Mouse (Mus musculus): ENCODE data around the gene Ints1. TPM values are rescaled to one million over a fixed set of nuclear protein-coding genes. Genes with fewer than 3 reads are reported as not detected.

Ints1 gene
- polyA plus RNA-seq, 1 experiment = 46.4 TPM

- Histone ChIP-seq H3K36me3 (ENCODE audit: control insufficient read depth, insufficient read depth) (no peaks in the 10 kb centered on the region), H3K27me3 (ENCODE audit: control insufficient read depth, insufficient read depth, insufficient read length) (no peaks in the 10 kb centered on the region), H3K79me2 (ENCODE audit: control insufficient read depth, insufficient read depth) (no peaks in the 10 kb centered on the region), H3K4me3 (no peak overlapping the region), H3K4me2 (ENCODE audit: low read depth) (no peak overlapping the region), H3ac (ENCODE audit: control insufficient read depth, insufficient read length) (no peak overlapping the region)
- TF ChIP-seq POLR2A (IDR thresholded peaks at IDR 0.05; ENCODE audit: insufficient read length, low read depth) (no peak), MYOG (IDR thresholded peaks at IDR 0.05; ENCODE audit: control insufficient read depth in 1 of 3, insufficient read depth in 1 of 3, insufficient read length in 2 of 3, low read depth in 2 of 3) (no peak), TCF12 (IDR thresholded peaks at IDR 0.05; ENCODE audit: insufficient read depth, poor library complexity, severe bottlenecking) (no peak), REST (IDR thresholded peaks at IDR 0.05; ENCODE audit: insufficient read depth, insufficient read length) (no peak), SRF (IDR thresholded peaks at IDR 0.05; ENCODE audit: control insufficient read depth, insufficient read length, low read depth) (no peak), POLR2AphosphoS2 (IDR thresholded peaks at IDR 0.05; ENCODE audit: insufficient read length, low read depth) (no peak), CEBPB (IDR thresholded peaks at IDR 0.05; ENCODE audit: insufficient read depth, poor library complexity, severe bottlenecking) (no peak), MYOD1 (IDR thresholded peaks at IDR 0.05; ENCODE audit: control insufficient read depth in 1 of 3, insufficient read length in 2 of 3, low read depth in 2 of 3) (no peak), TCF3 (IDR thresholded peaks at IDR 0.05; ENCODE audit: insufficient read length, low read depth) (no peak), USF1 (IDR thresholded peaks at IDR 0.05; ENCODE audit: low read depth) (no peak), MAX (IDR thresholded peaks at IDR 0.05; ENCODE audit: low read depth) (no peak), E2F4 (IDR thresholded peaks at IDR 0.05; ENCODE audit: insufficient read depth) (no peak)
These were observed 11.2 kb downstream of the Ints1 start for GRCm38 (mm10) chr5:139764296-139764695.

GRCm38 (mm10) chr5:139758096-139758495 lies 17.4 kb downstream of the Ints1 start:
- H3K4me2 ChIP-seq (ENCODE audit: low read depth) = no peak overlapping the region
- no peaks in the 10 kb centered on the region for H3K27me3 ChIP-seq (ENCODE audit: control insufficient read depth, insufficient read depth, insufficient read length)
- H3K36me3 ChIP-seq (ENCODE audit: control insufficient read depth, insufficient read depth) = no peaks in the 10 kb centered on the region
- H3K4me3 ChIP-seq = no peak overlapping the region
- TF ChIP-seq USF1 (IDR thresholded peaks at IDR 0.05; ENCODE audit: low read depth) (no peak), TCF12 (IDR thresholded peaks at IDR 0.05; ENCODE audit: insufficient read depth, poor library complexity, severe bottlenecking) (no peak), POLR2AphosphoS2 (IDR thresholded peaks at IDR 0.05; ENCODE audit: insufficient read length, low read depth) (no peak), CEBPB (IDR thresholded peaks at IDR 0.05; ENCODE audit: insufficient read depth, poor library complexity, severe bottlenecking) (no peak), SRF (IDR thresholded peaks at IDR 0.05; ENCODE audit: control insufficient read depth, insufficient read length, low read depth) (no peak), MYOG (IDR thresholded peaks at IDR 0.05; ENCODE audit: control insufficient read depth in 1 of 3, insufficient read depth in 1 of 3, insufficient read length in 2 of 3, low read depth in 2 of 3) (no peak), POLR2A (IDR thresholded peaks at IDR 0.05; ENCODE audit: insufficient read length, low read depth) (no peak), REST (IDR thresholded peaks at IDR 0.05; ENCODE audit: insufficient read depth, insufficient read length) (no peak), TCF3 (IDR thresholded peaks at IDR 0.05; ENCODE audit: insufficient read length, low read depth) (no peak), E2F4 (IDR thresholded peaks at IDR 0.05; ENCODE audit: insufficient read depth) (no peak), MYOD1 (IDR thresholded peaks at IDR 0.05; ENCODE audit: control insufficient read depth in 1 of 3, insufficient read length in 2 of 3, low read depth in 2 of 3) (no peak), MAX (IDR thresholded peaks at IDR 0.05; ENCODE audit: low read depth) (no peak)
- H3ac ChIP-seq (ENCODE audit: control insufficient read depth, insufficient read length) = no peak overlapping the region
- H3K79me2 ChIP-seq (ENCODE audit: control insufficient read depth, insufficient read depth) = no peaks in the 10 kb centered on the region

- Histone ChIP-seq H3K79me2 (ENCODE audit: control insufficient read depth, insufficient read depth) (no peaks in the 10 kb centered on the region), H3K4me2 (ENCODE audit: low read depth) (no peak overlapping the region), H3K27me3 (ENCODE audit: control insufficient read depth, insufficient read depth, insufficient read length) (no peaks in the 10 kb centered on the region), H3K36me3 (ENCODE audit: control insufficient read depth, insufficient read depth) (no peaks in the 10 kb centered on the region), H3K4me3 (no peak overlapping the region), H3ac (ENCODE audit: control insufficient read depth, insufficient read length) (no peak overlapping the region)
- TF ChIP-seq MYOD1 (IDR thresholded peaks at IDR 0.05; ENCODE audit: control insufficient read depth in 1 of 3, insufficient read length in 2 of 3, low read depth in 2 of 3) (no peak), USF1 (IDR thresholded peaks at IDR 0.05; ENCODE audit: low read depth) (no peak), TCF12 (IDR thresholded peaks at IDR 0.05; ENCODE audit: insufficient read depth, poor library complexity, severe bottlenecking) (no peak), TCF3 (IDR thresholded peaks at IDR 0.05; ENCODE audit: insufficient read length, low read depth) (no peak), POLR2AphosphoS2 (IDR thresholded peaks at IDR 0.05; ENCODE audit: insufficient read length, low read depth) (no peak), SRF (IDR thresholded peaks at IDR 0.05; ENCODE audit: control insufficient read depth, insufficient read length, low read depth) (no peak), E2F4 (IDR thresholded peaks at IDR 0.05; ENCODE audit: insufficient read depth) (no peak), MYOG (IDR thresholded peaks at IDR 0.05; ENCODE audit: control insufficient read depth in 1 of 3, insufficient read depth in 1 of 3, insufficient read length in 2 of 3, low read depth in 2 of 3) (no peak), MAX (IDR thresholded peaks at IDR 0.05; ENCODE audit: low read depth) (no peak), REST (IDR thresholded peaks at IDR 0.05; ENCODE audit: insufficient read depth, insufficient read length) (no peak), CEBPB (IDR thresholded peaks at IDR 0.05; ENCODE audit: insufficient read depth, poor library complexity, severe bottlenecking) (no peak)
These were observed 18.9 kb downstream of the Ints1 start for GRCm38 (mm10) chr5:139756586-139756985.

GRCm38 (mm10) chr5:139756135-139756534 lies 19.3 kb downstream of the Ints1 start:
- no peak for TF ChIP-seq MYOD1 (IDR thresholded peaks at IDR 0.05; ENCODE audit: control insufficient read depth in 1 of 3, insufficient read length in 2 of 3, low read depth in 2 of 3)
- no peak for TF ChIP-seq TCF3 (IDR thresholded peaks at IDR 0.05; ENCODE audit: insufficient read length, low read depth)
- TF ChIP-seq E2F4 (IDR thresholded peaks at IDR 0.05; ENCODE audit: insufficient read depth) = no peak
- no peak for TF ChIP-seq POLR2AphosphoS2 (IDR thresholded peaks at IDR 0.05; ENCODE audit: insufficient read length, low read depth)
- no peak for TF ChIP-seq USF1 (IDR thresholded peaks at IDR 0.05; ENCODE audit: low read depth)
- no peak for TF ChIP-seq CEBPB (IDR thresholded peaks at IDR 0.05; ENCODE audit: insufficient read depth, poor library complexity, severe bottlenecking)
- no peak for TF ChIP-seq MAX (IDR thresholded peaks at IDR 0.05; ENCODE audit: low read depth)
- no peak for TF ChIP-seq MYOG (IDR thresholded peaks at IDR 0.05; ENCODE audit: control insufficient read depth in 1 of 3, insufficient read depth in 1 of 3, insufficient read length in 2 of 3, low read depth in 2 of 3)
- TF ChIP-seq REST (IDR thresholded peaks at IDR 0.05; ENCODE audit: insufficient read depth, insufficient read length) = no peak
- TF ChIP-seq SRF (IDR thresholded peaks at IDR 0.05; ENCODE audit: control insufficient read depth, insufficient read length, low read depth) = no peak
- no peak for TF ChIP-seq TCF12 (IDR thresholded peaks at IDR 0.05; ENCODE audit: insufficient read depth, poor library complexity, severe bottlenecking)
- TF ChIP-seq POLR2A (IDR thresholded peaks at IDR 0.05; ENCODE audit: insufficient read length, low read depth) = no peak
- Histone ChIP-seq H3K4me3 (no peak overlapping the region), H3K79me2 (ENCODE audit: control insufficient read depth, insufficient read depth) (no peaks in the 10 kb centered on the region), H3K27me3 (ENCODE audit: control insufficient read depth, insufficient read depth, insufficient read length) (no peaks in the 10 kb centered on the region), H3K4me2 (ENCODE audit: low read depth) (no peak overlapping the region), H3ac (ENCODE audit: control insufficient read depth, insufficient read length) (no peak overlapping the region), H3K36me3 (ENCODE audit: control insufficient read depth, insufficient read depth) (no peaks in the 10 kb centered on the region)
